Mouse (Mus musculus): ENCODE data around the gene Bpifa2. TPM values are rescaled to one million over a fixed set of nuclear protein-coding genes. Genes with fewer than 3 reads are reported as not detected.

Bpifa2 gene
- total RNA-seq, 1 experiment from 2014 or later = not detected

Other genes with a start within 250 kb of the Bpifa2 start
- 0.19 TPM in 1 of 2 replicates, not detected in the other for gene Efcab8, start 228.3 kb upstream of the Bpifa2 start, total RNA-seq (2017)
- gene Sun5, start 137.2 kb upstream of the Bpifa2 start, total RNA-seq (2017) = not detected in 2 replicates
- not detected in 2 replicates for gene Bpifb2, start 133.2 kb upstream of the Bpifa2 start, total RNA-seq (2017)
- gene Bpifb6, start 107.9 kb upstream of the Bpifa2 start, total RNA-seq (2017) = not detected in 2 replicates
- not detected in 2 replicates for gene Bpifb3, start 90.0 kb upstream of the Bpifa2 start, total RNA-seq (2017)
- not detected in 2 replicates for gene Bpifb4, start 70.1 kb upstream of the Bpifa2 start, total RNA-seq (2017)
- gene Bpifa6, start 33.3 kb upstream of the Bpifa2 start, total RNA-seq (2017) = not detected in 2 replicates
- not detected in 2 replicates for gene Bpifa3, start 122.1 kb downstream of the Bpifa2 start, total RNA-seq (2017)
- not detected in 2 replicates for gene Bpifa1, start 134.6 kb downstream of the Bpifa2 start, total RNA-seq (2017)
- not detected in 2 replicates for gene Bpifa5, start 154.3 kb downstream of the Bpifa2 start, total RNA-seq (2017)
- not detected in 2 replicates for gene Bpifb1, start 182.6 kb downstream of the Bpifa2 start, total RNA-seq (2017)
- 2.9 and 3.3 TPM in 2 replicates for gene Bpifb5, start 215.5 kb downstream of the Bpifa2 start, total RNA-seq (2017)
- gene Bpifb9a, start 249.6 kb downstream of the Bpifa2 start, total RNA-seq (2017) = not detected in 2 replicates